Comparison of ENCODE assay signal across 7 mouse cellular contexts in genomic region chr5:125268033-125268765, GRCm38 (mm10).
DNase-seq lines count a peak whose midpoint lies in the region; ATAC-seq lines count a peak whose summit lies in the region.

No protein-coding gene starts in this region.

- H3K27ac ChIP-seq in limb, embryonic 11.5 days (replicated peaks; ENCODE audit: low read depth, low read length) = no peak overlapping the region
- peak overlapping the region; percentile 87 for H3K27ac ChIP-seq in midbrain, embryonic 13.5 days

- peaks cover 8% of the 10 kb centered on the region for H3K4me1 ChIP-seq in limb, embryonic 11.5 days (ENCODE audit: control insufficient read depth, insufficient read depth, low read length)
- H3K4me1 ChIP-seq in midbrain, embryonic 13.5 days (replicated peaks) = peaks cover 50% of the 10 kb centered on the region

- 18% methylated on average over 10 of the region's 10 CpGs for WGBS in limb, embryonic 11.5 days
- 14% methylated on average over 10 of the region's 10 CpGs for WGBS in midbrain, embryonic 13.5 days

- H3K27me3 ChIP-seq in limb, embryonic 11.5 days (ENCODE audit: control insufficient read depth, insufficient read depth, low read length) = no peaks in the 10 kb centered on the region
- no peaks in the 10 kb centered on the region for H3K27me3 ChIP-seq in midbrain, embryonic 13.5 days

- no peak for ATAC-seq in limb, embryonic 11.5 days (ENCODE audit: insufficient number of reproducible peaks, low FRiP score, low TSS enrichment, low read depth)
- peak; percentile 25 for ATAC-seq in midbrain, embryonic 13.5 days

- peak; percentile 87 to 88 for DNase-seq in adrenal gland, adult 18-20 months (ENCODE audit: low spot score in 2 of 2)
- peak; percentile 74 for DNase-seq in embryo, embryonic 11 days
- peak; percentile 70 to 95 for DNase-seq in heart, adult 18-20 months
- DNase-seq in kidney, adult 18-20 months = peak; percentile 85
- DNase-seq in limb, embryonic 11.5 days (ENCODE audit: low spot score) = peak; percentile 90
- peak; percentile 30 to 72 for DNase-seq in spleen, adult 18-20 months

- H3K4me3 ChIP-seq in limb, embryonic 11.5 days (ENCODE audit: low read depth, low read length) = no peak overlapping the region
- H3K4me3 ChIP-seq in midbrain, embryonic 13.5 days (replicated peaks) = 0 out of 2 replicates have a peak overlapping the region, but pooled peaks have one; percentile 16

- no peaks in the 10 kb centered on the region for H3K36me3 ChIP-seq in limb, embryonic 11.5 days (ENCODE audit: control insufficient read depth, insufficient read depth, low read length)
- no peaks in the 10 kb centered on the region for H3K36me3 ChIP-seq in midbrain, embryonic 13.5 days

- H3K9ac ChIP-seq in limb, embryonic 11.5 days (ENCODE audit: low read length) = no peak overlapping the region
- H3K9ac ChIP-seq in midbrain, embryonic 13.5 days (replicated peaks) = no peak overlapping the region

- H3K4me2 ChIP-seq in limb, embryonic 11.5 days (ENCODE audit: low read depth, severe bottlenecking) = no peak overlapping the region
- peak overlapping the region; percentile 44 for H3K4me2 ChIP-seq in midbrain, embryonic 13.5 days (replicated peaks)

- no peaks in the 10 kb centered on the region for H3K9me3 ChIP-seq in limb, embryonic 11.5 days (ENCODE audit: control insufficient read depth, low read length)
- no peaks in the 10 kb centered on the region for H3K9me3 ChIP-seq in midbrain, embryonic 13.5 days
